Mouse (Mus musculus) layer of hippocampus, adult 2 months (tissue): ENCODE results near the gene Eif4a1. TPM values are rescaled to one million over a fixed set of nuclear protein-coding genes. Genes with fewer than 3 reads are reported as not detected.
"Not testable (repeated sequence)": the region's sequence is repeated elsewhere in the genome, so short reads cannot be mapped to it uniquely, and the experiment has no call there.

Experiments
- DNase-seq, 2 experiments: peaks; one replicate each; pipeline ENCODE4 v3.0.0; 2022; ENCODE audit warnings: low spot score in 2 of 2
- H3K27ac ChIP-seq: fragments of 200-600 bp; 2 replicates; pipeline ENCODE4 v1.8.1; 2022
- H3K4me3 ChIP-seq: fragments of 200-600 bp; 2 replicates; pipeline ENCODE4 v1.8.1; 2022; ENCODE audit warnings: mild to moderate bottlenecking
- CTCF ChIP-seq: fragments of 200-600 bp; conservative IDR thresholded peaks from 2 replicates; pipeline ENCODE4 v1.8.1; 2022; ENCODE audit warnings: antibody characterized with exemption, mild to moderate bottlenecking, moderate library complexity
- total RNA-seq, 2 experiments: library from RNA; stranded (reverse); gene quantifications; 2 replicates each; pipeline ENCODE4 v1.2.3; 2021

Eif4a1 gene
- total RNA-seq, 2 experiments from 2014 or later, result 342 to 344 TPM

- Histone ChIP-seq H3K27ac (peak overlapping the region; percentile 7; the same call in 1 of the 2 replicates), H3K4me3 (no peak overlapping the region)
- no peak for TF ChIP-seq CTCF
- DNase-seq, result no peak
Observed at GRCm38 (mm10) chr11:69708614-69709265, 36.5 kb upstream of the Eif4a1 start.

- TF ChIP-seq CTCF, result no peak
- Histone ChIP-seq H3K4me3 (no peak overlapping the region), H3K27ac (no peak overlapping the region)
- DNase-seq, result no peak
Observed at GRCm38 (mm10) chr11:69707873-69708381, 35.7 kb upstream of the Eif4a1 start.

DNA sequence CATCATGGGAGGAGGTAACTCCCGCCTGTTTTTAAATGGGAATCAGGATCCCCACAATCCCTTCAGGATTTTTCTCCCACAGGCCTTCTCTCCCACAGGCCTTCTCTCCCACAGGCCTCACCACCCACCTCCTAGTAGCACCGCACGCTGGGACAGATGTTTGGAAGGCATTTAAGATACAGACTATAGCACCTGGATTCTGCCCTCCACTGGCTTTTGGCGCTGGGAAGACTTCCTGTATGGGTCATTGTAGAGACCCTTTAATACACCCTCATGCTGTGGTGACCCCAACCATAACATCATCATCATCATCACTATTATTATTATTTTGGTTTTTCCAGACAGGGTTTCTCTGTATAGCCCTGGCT lies 35.2 kb upstream of the Eif4a1 start:
- 0 out of 2 replicates have a peak overlapping the region, but pooled peaks have one; percentile 2 for H3K27ac ChIP-seq
- no peak for DNase-seq
- TF ChIP-seq CTCF, result no peak

DNA sequence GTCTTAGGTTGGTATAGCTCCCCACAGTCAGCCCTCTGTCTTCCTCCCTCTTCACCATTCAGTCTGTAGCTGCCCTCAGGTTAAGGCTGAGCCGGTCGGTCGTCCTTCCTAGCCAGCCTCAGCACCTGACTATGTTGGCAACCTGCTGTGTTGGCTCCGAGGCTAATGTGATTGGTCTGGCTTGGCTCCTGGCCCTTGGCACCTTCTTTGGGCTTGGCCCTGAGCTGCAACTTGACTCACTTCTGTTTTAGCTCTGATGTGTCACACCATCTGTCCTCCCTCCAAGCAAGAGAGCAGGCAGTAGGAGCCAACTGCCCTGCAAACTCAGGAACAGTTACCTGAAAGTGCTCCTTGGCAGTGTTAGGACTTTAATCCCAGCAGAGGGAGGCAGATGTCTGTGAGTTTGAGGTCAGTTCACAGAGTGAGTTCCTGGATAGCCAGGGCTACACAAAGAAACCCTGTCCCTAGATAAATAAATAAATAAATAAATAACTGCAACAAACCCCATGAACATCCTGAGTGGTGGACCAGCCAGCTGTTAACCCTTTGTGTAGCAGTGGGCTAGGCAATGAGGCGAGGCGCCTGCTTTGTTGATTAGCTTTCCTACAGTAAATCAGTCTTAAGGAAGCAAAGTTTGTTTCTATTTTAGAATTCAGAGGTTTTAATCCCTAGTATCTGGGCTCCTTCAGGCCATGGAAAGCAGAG lies 34.7 kb upstream of the Eif4a1 start:
- H3K27ac ChIP-seq, result peak overlapping the region; percentile 43; the same call in 1 of the 2 replicates
- no peak for TF ChIP-seq CTCF
- no peak overlapping the region for H3K4me3 ChIP-seq
- DNase-seq, result peak in 1 of 2 experiments; percentile 45

More for the DNA sequence above, 35.2 kb upstream of the Eif4a1 start:
- H3K4me3 ChIP-seq, result no peak overlapping the region

DNA sequence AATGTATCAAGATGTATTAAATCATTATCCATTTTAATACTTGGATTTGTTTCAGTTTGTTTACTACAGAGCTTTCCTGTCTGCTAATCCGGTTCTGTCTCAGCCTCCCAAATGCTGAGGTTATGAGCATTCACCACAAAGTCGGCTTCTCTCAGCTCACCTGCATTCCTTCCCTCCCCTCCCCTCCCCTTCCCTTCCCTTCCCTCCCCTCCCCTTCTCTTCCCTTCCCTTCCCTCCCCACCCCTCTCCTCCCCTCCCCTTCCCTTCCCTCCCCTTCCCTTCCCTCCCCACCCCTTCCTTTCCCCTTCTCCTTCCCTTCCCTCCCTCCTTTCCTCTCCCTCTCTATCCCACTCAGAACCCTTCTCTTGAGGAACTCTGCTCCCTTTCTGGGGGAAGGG lies 32.4 kb upstream of the Eif4a1 start:
- Histone ChIP-seq H3K27ac (no peak overlapping the region), H3K4me3 (no peak overlapping the region)
- no peak for DNase-seq
- TF ChIP-seq CTCF, result no peak

DNA sequence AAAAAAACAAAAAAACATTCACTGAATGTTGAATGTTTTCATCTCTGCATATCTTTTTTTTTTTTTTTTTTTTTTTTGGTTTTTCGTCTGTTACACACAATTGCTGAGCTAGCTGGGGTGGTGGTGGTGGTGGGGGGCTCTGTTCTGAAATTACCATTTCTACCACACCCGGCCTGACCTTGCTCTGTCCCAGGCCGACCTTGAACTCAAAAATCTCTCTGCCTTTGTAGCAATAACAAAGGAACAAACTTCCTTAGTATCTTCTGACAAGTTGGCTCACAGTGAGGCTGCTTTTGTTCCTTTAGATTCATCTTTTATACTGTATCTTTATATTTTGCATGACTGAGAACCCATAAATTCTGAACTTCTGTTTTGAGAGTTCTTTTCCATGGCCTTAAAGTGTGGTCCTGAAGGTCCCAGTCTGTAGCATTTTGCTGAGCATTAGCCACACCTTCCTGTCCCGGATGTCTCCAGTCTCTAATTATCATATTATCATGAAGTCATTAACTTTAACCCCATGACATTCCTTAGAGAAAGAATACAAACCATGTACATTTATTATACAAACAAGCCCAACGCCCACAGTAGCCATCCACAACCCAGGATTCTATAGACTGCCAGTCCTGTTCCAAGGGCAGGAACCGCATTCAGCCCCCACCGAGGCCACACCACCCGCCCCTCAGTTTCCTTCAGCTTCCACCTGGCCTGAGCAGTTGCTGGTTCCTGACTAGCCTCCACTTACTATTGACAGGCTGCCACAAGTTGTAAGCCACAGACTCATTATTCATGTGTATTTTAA lies 31.8 kb upstream of the Eif4a1 start:
- Histone ChIP-seq H3K4me3 (no peak overlapping the region), H3K27ac (no peak overlapping the region)
- DNase-seq, result no peak
- TF ChIP-seq CTCF, result no peak

GRCm38 (mm10) chr11:69703381-69703780 lies 31.2 kb upstream of the Eif4a1 start:
- H3K4me3 ChIP-seq, H3K27ac ChIP-seq, DNase-seq: not testable (repeated sequence)

GRCm38 (mm10) chr11:69702886-69703285 lies 30.7 kb upstream of the Eif4a1 start:
- DNase-seq, H3K4me3 ChIP-seq, H3K27ac ChIP-seq: not testable (repeated sequence)

GRCm38 (mm10) chr11:69699595-69699994 lies 27.4 kb upstream of the Eif4a1 start:
- no peak for TF ChIP-seq CTCF
- no peak overlapping the region for H3K27ac ChIP-seq
- no peak for DNase-seq
- H3K4me3 ChIP-seq, result no peak overlapping the region

DNA sequence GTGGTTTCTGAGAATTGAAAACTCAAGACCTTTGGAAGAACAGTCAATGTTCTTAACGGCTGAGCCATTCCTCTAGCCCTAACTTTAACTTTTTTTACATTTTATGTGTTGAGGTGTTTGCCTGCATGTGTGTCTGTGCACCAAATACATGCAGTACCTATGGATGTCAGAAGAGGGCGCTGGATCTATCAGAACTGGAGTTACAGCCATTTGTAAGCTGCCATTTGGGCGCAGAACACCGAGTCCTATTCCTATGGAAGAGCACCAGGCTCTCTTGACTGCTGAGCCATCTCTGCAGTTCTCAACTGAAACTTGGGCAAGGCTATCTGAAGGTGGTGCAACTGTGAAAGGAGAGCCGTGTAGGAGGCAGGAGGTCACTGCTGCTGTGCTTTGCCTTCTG lies 26.4 kb upstream of the Eif4a1 start:
- peak; percentile 51 for TF ChIP-seq CTCF

DNA sequence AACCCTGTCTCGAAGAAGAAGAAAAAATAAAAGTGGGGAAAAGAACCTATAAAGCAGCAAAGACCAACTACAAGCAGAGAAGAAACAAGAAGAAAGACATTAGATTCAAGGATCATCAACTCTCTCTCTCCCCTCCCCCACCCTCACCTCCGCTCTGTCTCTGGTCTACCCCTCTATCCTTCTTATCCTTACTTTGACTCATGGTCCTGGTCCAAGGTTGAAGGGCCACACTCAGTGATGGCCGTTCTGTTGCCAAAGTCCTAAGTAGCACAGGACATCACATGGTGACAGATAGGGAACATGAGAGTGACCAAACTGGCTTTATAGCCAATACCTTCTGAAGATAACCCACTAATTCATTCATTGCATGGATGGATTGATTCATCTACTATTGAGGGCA lies 25.2 kb upstream of the Eif4a1 start:
- TF ChIP-seq CTCF, result no peak
- DNase-seq, result no peak
- no peak overlapping the region for H3K4me3 ChIP-seq
- H3K27ac ChIP-seq, result no peak overlapping the region

More for the DNA sequence above, 26.4 kb upstream of the Eif4a1 start:
- H3K27ac ChIP-seq, result no peak overlapping the region
- H3K4me3 ChIP-seq, result no peak overlapping the region
- DNase-seq, result no peak

- TF ChIP-seq CTCF, result peak; percentile 43
- Histone ChIP-seq H3K27ac (peak within 1 kb of the TSS; percentile 87), H3K4me3 (peak within 1 kb of the TSS; percentile 66)
- no peak for DNase-seq
Observed at GRCm38 (mm10) chr11:69695361-69696181, 23.3 kb upstream of the Eif4a1 start, which contains the start of the genes Tnfsf12 and Tnfsfm13. Tnfsf12 (minus strand) TSS chr11:69695849. Tnfsfm13 (minus strand) TSS chr11:69696098.
